Mouse (Mus musculus) layer of hippocampus, adult 18-20 months (tissue): ENCODE results near the gene Cpsf3. TPM values are rescaled to one million over a fixed set of nuclear protein-coding genes. Genes with fewer than 3 reads are reported as not detected.
A peak's percentile ranks its signal among the peaks of the same experiment; 100 is the strongest.

ENCODE experiments used
- DNase-seq, 2 experiments: peaks; one replicate each; pipeline ENCODE4 v3.0.0; 2022; ENCODE audit warnings: low spot score in 2 of 2
- total RNA-seq, 2 experiments: library from RNA; stranded (reverse); gene quantifications; 2 replicates each; pipeline ENCODE4 v1.2.3; 2021

Cpsf3 gene
- total RNA-seq, 2 experiments from 2014 or later = 46.9 to 47.1 TPM

DNA sequence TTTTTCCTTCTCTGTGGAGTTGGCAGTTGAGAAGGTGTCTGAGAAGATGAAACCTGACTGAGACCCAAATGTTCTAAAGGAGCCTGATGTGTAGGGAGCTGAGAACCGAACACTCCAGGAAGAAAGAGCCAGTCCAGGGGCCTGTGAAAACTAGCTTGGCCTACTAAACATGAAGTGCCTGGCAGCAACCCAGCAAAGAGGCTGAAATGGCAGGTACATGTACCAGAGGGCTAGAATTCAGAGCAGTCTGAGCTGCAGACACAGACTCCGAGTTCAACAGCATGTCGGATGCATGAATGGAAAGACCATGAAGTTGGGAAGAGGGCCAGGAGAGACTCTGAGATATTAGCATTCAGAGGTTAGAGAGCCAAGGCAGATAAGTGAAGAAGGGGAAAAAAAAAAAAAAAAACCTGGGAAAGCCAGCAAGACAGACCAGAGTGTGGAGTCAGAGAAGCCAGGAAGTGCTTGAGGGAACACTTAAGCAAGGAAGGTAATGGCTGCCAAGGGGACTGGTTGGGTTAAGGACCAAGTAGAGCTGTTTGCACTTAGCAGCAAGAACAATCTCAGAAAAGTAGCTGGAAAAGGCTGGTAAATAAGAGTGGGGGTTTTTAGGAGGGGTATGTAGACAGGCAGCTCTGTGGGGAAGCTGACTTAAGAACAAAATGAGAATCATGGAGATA lies 3.7 kb downstream of the Cpsf3 start:
- DNase-seq = no peak

DNA sequence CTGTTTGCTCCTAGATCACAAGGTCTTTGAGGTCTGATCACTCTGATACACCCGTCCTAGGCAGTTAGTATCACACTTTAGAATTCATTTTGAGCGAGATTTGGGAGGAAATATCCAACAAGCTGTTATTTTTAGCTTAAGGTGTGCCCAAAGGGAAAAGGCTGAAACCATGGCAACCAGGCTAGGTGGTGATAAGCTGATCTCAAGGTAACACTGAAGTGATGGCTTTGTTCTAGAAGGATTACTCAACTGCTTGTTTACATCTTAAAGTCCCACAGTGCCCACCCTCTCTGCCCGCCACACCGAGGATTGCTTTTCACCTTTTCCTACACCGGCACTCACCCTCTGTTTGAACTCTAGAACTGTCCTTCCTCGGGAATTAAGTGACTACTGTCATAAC lies 4.5 kb downstream of the Cpsf3 start:
- no peak for DNase-seq

DNA sequence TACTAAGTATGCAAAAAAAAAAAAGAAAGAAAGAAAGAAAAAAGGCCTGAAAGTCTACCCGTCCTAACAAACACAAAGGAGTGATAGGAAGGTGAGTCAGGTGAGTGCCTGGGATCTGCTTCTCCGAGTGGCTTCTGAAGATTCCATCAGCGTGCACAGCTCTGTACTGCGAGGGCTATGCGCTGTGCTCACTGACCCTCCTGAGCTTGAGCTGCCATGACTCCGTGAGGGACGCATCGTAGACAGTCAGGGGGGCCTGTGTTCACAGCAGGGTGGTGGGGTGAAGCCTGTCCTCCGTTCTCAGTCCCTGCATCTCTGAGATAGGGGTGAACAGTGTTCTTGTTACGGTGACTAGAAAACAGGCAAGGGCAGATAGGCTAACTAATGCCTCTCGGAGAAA lies 13.7 kb downstream of the Cpsf3 start:
- DNase-seq = no peak

DNA sequence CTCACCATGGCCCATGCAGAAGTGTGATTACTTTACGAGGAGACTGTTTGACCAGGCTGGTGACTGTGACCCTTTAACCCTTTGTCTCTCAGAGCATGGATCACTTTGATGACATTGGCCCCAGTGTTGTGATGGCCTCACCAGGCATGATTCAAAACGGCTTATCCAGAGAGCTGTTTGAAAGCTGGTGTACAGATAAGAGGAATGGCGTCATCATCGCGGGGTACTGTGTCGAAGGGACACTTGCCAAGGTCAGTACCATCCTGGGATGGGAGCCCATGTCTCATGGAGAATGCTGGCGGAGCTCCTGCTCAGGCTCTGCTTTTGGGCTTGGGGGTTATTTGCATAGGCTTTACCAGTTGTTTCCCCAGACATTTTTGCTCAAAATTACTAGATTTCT lies 16.1 kb downstream of the Cpsf3 start:
- DNase-seq = no peak

DNA sequence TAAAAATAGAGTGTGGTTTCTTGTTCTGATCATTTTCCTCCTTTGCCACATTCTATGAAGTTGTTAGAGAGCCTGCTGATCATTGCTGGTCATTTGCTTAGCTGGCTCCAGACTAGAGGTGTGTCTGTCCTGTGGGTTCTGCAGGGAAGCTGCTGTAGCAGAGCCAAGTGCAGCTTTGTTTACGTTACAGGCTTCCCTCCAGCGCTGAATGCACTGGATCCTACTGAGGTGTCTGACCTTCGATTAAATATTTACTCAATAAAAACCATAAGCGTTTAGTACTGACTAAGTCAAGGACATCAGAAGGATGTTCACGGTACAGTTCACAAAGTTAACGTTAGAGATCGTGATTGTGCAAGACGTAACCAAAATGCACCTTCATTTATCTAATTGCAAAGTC lies 16.7 kb downstream of the Cpsf3 start:
- DNase-seq = no peak

DNA sequence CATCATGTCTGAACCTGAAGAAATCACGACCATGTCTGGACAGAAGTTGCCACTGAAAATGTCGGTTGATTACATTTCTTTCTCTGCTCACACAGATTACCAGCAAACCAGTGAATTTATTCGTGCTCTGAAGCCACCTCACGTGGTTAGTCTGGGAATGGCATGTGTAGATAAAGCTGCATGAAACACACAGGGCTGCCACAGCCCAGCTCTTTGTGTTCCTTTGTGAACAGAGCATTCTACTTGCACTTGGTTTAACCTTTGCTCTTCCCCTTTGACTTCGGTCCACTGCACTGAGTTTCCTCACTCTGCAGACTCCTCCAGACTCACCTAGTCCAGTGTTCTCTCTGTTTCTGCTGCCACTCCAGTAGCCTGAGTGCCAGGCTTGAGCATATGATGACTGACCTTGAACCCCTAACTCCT lies 17.2 kb downstream of the Cpsf3 start:
- no peak for DNase-seq

DNA sequence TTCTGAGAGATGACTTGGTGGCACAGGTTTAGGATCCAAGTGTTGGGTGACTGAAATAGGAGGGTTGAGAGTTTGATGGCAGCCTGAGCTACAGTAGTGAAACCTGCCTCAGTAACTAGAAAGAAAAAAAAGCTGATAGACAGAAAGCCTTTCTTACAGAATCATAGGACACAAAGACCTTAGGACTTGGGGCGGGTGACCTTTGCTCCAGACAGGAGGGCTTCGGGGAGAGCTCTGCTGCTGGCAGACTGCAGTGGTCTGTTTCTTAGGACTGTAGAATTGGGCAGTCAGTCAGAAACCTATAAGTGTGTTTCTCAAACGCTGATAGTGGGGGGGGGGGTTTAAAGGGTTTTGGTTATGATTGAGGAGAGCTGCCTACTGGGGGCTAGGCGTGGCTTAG lies 20.6 kb downstream of the Cpsf3 start:
- DNase-seq = no peak

DNA sequence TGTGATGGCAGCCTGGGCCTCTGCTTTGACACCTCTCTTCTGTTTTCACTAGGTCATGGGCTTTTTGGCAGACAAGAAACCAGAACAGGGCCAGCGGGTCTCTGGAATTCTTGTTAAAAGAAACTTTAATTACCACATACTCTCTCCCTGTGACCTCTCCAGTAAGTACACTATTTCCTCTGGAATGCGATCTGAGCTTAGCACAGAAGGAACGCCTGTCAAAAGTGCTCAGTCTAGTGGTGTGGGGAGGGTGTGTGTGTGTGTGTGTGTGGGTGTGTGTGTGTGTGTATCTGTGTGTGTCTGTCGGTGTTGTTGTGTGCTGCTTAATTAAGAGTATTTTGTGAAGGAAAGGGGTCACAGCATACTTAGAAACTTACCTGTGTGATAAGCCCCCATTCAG lies 21.5 kb downstream of the Cpsf3 start:
- no peak for DNase-seq

DNA sequence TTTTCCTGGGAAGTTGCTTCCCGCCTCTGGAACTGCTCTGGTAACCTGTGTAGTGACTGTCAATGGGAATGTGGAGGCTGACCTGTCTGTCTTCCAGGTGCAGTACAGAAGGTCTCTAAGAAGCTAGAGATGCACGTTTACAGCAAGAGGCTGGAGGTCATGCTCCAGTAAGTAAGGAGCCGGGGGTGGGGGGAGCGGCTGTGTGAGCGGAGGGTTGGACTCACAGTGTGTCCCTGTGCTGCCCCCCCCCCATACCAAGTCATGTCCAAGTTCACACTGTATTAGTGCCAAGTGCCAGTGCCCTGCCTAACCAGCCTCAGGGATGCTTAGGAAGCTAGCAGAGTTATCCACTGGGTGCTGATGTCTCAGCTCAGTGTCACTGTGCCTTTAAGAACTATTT lies 27.0 kb downstream of the Cpsf3 start:
- no peak for DNase-seq

DNA sequence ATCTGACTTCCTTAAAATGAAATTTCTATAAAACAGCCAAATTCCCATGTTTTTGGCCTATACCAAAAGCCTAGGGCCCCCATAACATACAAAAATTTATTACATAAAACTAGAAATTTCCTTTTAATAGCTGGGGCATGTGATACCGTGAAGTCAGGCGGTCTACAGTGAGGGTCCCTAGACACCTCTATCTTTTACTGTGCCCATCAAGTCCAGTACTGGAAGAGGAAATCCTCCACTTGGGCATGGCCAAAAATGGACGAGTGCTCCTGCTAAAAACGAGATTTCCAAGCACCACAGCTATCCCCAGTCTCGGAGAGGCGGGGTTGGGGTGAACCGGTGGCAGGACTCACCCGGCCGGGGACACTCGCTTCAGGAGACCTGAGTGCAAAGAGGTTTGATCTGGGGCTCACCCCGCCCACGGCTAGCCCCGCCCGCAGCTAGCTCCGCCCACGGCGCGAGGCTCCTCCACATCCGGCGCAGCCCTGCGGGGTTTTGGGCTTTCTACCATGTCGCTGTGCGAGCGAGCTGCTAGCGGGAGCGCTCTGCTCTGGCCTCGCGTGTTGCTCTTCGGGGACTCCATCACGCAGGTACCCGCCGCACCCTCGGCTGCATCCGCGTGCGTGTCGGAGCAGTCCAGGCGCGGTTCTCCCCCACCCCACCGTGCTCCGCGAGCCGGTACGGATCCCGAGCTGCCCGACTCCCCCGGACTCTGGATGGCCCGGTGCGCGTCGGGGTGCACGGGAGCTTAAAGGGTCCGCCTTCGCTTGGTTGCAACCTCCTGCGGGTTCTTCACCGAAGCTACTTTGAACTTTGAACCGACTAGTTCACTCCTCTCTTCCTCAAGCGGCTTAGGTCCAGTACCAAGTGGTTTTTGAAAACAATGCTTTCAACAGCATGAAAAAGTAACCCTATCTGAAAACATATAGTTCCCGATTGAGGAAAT lies 31.0 kb downstream of the Cpsf3 start, which contains the start of gene Iah1:
Iah1 (plus strand) TSS at position 467 of the 946 bp plus-strand sequence.
- peak; percentile 65 to 80 for DNase-seq

DNA sequence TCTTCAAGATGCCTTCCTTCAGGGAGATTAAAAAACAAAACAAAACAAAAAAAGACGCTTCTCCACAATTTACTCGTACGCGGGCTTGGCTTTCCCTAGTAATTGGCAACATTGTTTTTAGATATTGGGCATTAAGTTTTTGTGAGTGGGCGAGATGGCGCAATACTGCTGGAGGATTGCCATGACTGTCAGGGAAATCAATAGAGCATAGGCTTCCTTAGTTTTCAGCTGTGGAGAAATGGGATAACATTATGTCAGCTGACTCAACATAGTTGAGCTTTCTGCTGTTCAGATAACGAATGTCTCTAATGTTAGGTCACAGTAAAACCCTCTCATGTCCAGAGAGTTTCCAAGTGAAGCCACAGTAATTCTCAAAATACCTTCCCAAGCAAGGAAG lies 31.7 kb downstream of the Cpsf3 start:
- DNase-seq = peak; percentile 51 to 78

DNA sequence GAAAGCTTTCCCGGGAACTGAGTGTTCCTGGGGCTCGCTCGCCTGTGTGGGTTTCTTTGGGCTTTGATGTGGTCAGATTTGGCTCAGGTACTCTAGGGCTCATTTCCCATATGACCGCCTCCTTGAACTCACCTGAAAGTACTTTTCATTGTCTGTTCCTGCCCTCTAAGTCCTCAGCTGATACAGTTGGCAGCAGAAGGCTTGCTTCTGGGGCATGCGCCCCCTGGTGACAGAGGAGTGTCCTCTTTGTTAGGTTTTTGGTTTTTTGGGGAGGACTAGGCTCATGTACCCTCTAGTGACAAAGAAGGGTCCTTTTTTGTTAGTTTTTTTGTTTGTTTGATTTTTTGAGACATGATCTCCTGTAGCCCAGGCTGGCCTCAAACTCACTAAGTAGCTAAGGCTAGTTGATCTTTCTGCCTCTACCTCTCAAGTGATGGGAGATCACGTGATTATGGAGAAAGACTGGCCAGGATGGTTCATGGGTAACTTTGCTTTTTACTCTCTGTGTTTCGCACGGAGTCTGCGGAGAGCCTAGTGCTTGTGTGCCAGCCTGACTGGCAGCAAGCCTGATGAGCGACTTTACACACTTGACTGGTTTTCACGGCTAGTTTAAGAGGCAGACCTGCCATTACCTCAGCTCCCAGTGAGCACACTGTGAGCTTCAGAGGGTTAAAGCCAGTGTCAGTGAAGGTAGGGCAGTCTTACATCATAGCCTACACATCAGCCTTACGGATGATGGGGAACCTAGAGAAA lies 33.1 kb downstream of the Cpsf3 start:
- peak in 1 of 2 experiments; percentile 59 for DNase-seq

DNA sequence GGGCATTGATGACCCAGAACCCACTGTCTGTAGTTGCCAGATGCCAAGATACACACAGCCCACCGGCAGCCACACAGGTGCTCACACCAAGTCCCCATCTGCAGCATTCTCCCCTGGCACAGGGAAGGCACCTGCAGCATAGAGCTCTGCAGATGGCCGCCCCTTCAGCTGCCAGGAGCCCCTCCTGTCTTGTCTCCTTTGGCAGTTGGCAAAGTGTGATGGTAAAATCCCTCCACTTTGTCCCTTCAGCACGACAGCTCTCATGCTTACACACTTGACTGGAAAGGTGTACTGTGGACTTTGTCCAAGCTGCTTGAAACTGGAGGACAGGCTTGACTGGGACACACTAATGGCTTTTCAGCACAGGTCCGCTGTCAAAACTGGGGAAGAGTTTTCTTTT lies 35.1 kb downstream of the Cpsf3 start:
- DNase-seq = no peak

DNA sequence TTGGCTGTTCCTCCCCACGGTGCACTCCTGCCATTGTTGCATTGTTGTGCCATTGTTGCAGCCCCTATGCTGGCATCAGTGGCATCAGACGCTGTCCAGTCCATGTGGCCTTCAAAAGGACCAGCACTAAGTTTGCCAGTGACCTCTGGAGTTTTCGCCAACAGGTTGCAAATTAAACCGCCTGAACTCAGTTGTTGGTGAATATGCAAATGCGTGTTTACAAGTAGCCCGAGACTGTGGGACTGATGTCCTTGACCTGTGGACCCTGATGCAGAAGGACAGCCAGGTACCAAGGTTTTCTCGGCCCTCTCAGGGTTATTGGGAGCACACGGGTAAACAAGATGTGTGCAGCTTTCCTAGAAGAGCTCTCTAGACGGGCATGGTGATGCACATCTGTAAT lies 36.0 kb downstream of the Cpsf3 start:
- DNase-seq = no peak

DNA sequence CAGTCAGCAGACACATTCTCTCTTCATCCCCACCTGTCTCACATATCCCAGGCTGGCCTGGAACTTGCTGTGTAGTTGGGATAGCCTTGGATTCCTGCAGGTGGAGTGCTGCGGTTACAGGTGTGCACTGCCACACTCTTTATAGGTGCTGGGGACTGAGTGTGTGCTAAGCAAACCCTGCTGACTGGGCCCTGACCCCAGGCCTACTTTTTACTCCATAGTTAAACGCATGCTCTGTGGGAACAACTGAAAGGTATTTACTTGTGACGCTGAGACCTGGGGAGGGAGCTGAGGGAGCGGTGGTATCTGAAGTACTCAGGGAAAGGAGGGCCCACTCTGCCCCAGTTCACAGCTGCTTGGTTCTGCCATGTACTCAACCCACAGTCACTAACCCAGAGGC lies 37.1 kb downstream of the Cpsf3 start:
- no peak for DNase-seq

DNA sequence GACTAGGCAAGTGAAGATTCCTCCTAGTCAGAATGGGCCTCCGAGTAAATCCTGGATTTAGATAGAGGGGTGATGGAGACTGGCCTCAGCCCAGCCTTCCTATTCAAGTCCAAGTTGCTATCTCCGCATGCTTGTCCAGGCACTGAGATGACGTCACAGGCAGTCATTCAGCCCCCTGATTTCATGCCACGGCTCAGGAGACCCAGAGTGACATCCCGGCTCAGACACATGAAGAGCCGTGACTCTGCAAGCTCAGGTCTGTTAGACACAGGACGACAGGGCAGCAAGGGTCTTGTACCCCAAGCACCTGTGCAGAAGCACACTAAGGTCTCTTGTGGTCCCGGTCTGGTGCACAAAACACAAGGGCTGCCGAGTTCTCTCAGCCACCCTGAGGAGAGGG lies 37.7 kb downstream of the Cpsf3 start:
- DNase-seq = no peak

DNA sequence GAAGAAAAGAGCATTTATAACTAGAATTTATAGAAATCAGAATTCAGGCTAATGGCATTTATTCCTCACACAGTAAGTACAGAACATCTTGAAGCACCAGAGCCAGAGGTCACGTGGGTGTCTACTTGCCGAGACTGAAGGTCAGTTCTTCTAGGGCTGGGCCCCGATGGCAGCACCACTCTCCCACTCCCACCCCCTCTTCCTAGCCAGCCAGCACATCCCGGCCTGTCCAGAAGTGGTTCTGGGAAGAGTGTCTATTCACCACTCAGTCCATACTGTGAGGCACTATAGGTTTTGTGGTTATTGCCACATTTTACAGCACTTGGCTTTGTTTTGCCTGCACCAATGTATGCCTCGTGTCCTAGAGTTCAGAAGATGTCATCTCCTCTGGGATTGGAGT lies 38.9 kb downstream of the Cpsf3 start:
- no peak for DNase-seq

DNA sequence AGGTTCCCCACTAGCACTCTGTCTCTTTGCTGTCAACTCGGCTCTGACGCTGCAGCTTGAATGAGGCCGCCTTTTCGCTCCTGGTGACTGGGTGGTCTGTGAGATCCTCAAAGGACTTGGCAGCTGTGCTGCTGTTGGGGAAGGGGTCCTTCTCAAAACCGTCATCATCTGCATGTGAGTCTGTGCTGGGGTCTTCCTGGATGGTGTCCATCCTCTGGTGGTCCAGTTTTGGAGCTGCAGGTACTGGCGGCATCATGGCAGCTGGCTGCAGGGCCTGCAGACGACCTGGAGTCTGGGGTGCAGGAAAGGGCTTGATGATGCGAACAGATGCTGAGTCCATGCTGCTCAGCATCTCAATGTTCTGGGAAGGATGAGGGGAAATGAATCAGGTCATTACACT lies 40.1 kb downstream of the Cpsf3 start:
- no peak for DNase-seq

DNA sequence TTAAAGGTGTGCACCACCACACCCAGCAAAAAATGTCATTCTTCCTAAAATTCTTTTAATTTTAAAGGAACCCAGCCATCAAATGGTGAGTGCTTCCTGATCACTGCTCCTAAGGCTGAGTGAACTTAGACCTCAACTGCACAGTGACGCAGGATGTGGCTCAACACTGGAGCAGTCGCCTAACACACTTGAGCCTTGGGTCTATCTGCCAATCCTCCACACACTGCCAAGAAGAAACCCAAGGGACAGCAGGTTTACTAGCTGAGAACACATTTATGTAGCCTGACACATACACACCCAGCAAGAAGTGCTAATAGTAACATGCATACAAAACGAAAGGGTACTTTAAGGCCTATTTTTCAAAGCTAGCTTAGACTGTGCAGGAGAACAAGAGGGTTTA lies 41.1 kb downstream of the Cpsf3 start:
- no peak for DNase-seq

DNA sequence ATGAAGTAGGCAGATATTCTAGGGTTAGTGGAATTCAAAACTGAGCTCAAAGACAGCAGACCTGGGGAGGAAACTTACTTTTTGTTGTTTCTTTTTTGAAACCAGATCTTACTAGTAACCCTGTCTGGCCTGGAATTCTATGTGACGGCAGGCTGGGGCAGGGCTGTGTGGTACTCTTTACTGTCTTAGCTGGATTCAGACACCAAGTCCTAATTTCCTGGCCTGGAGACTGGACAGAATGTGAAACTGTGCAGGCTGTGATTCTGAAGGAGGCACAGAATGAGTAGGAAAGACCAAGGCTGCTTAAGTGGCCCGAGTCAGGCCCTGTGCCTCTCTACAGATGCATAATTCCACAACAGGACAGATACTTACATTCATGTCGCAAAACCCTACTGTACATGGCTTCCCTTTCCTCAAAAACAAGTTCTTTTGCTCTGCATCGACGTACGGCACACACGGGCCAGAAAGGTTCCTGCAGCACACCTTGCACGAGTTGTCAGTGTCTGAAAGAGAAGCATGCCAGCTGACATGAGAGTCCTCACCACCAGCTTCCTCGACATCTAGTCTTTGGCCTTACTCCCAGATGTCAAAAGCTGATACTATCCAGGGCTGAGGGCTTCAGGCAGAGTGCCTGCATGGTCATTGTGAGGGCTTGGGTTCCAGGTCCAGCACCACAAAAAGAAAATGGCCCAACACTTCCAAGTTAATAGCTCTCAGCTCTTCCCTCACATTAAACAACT lies 44.6 kb downstream of the Cpsf3 start:
- no peak for DNase-seq

DNA sequence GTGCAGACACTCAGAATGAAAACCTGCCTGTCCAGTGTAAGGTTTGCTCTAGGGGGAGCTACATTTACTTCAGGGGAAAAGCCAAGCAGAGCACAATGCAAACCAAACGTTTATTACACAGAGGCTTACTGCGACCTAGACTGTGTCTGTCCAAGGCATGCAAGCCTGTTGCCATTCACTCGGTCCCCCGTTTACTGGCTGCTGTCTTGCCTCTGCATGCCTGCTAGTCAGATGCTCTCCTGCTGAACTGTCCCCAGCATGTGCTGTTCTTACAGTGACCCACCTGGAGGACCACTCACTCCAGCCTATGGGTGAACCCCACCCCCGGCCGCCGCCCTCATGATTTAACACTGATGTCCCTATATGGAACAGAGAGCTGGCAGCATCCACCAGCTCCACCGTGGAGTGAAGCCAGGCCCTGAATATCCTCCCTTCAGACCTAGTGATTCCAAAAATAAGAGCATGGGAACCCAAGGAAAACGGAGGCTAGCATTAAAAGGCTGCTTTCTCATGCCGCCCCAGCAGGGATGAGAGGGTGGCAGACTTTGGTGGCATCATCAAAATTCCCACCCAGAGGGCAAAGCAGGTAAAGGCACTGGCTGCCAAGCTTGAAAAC lies 45.9 kb downstream of the Cpsf3 start:
- DNase-seq = no peak
